Mouse (Mus musculus) midbrain, embryonic 15.5 days (tissue): ENCODE measurements around the gene Dus1l. TPM values are rescaled to one million over a fixed set of nuclear protein-coding genes. Genes with fewer than 3 reads are reported as not detected.
"Not testable (repeated sequence)": the region's sequence is repeated elsewhere in the genome, so short reads cannot be mapped to it uniquely, and the experiment has no call there.

Experiments used
- ATAC-seq: fragments of 200-750 bp; cut with Nextera tagmentation; replicated peaks from 2 replicates; pipeline ENCODE4 v1.8.0; 2017; ENCODE audit warnings: moderate TSS enrichment
- H3K27ac ChIP-seq: fragments of 300-500 bp; sonication (generic); 2 replicates; pipeline ENCODE4 v1.5.1; 2015; ENCODE audit warnings: mild to moderate bottlenecking, inconsistent platforms
- H3K27me3 ChIP-seq: fragments of 300-500 bp; sonication (generic); replicated peaks from 2 replicates; pipeline ENCODE4 v1.6.1; 2015; ENCODE audit warnings: inconsistent platforms
- H3K36me3 ChIP-seq: fragments of 300-500 bp; sonication (generic); replicated peaks from 2 replicates; pipeline ENCODE4 v1.6.1; 2015; ENCODE audit warnings: inconsistent platforms
- H3K4me1 ChIP-seq: fragments of 300-500 bp; sonication (generic); 2 replicates; pipeline ENCODE4 v1.6.1; 2015; ENCODE audit warnings: inconsistent platforms
- H3K4me2 ChIP-seq: fragments of 300-500 bp; sonication (generic); 2 replicates; pipeline ENCODE4 v1.6.1; 2015; ENCODE audit warnings: inconsistent platforms, mild to moderate bottlenecking, moderate library complexity
- H3K4me3 ChIP-seq: fragments of 300-500 bp; sonication (generic); 2 replicates; pipeline ENCODE4 v1.5.1; 2015; ENCODE audit warnings: mild to moderate bottlenecking, inconsistent platforms
- H3K9ac ChIP-seq: fragments of 300-500 bp; sonication (generic); 2 replicates; pipeline ENCODE4 v1.6.1; 2015; ENCODE audit warnings: mild to moderate bottlenecking, inconsistent platforms
- H3K9me3 ChIP-seq: fragments of 300-500 bp; sonication (generic); 2 replicates; pipeline ENCODE4 v1.6.1; 2016; ENCODE audit warnings: inconsistent platforms
- WGBS: fragments of 180-500 bp; shearing (Covaris S2); methylation state at CpG from one replicate; pipeline ENCODE4 v1.1.7; 2015; ENCODE audit warnings: mixed read lengths; 5-methylcytosine and 5-hydroxymethylcytosine counted together
- polyA plus RNA-seq: library from polyadenylated mRNA; unstranded; fragments of >200 nt; fragmentation: Nextera tagmentation; extraction: Ambion mirVana; gene quantifications from 2 replicates; pipeline ENCODE4 v1.2.1, GENCODE M21; 2015

Dus1l gene
- polyA plus RNA-seq, 1 experiment from 2014 or later: 48.5 TPM

DNA sequence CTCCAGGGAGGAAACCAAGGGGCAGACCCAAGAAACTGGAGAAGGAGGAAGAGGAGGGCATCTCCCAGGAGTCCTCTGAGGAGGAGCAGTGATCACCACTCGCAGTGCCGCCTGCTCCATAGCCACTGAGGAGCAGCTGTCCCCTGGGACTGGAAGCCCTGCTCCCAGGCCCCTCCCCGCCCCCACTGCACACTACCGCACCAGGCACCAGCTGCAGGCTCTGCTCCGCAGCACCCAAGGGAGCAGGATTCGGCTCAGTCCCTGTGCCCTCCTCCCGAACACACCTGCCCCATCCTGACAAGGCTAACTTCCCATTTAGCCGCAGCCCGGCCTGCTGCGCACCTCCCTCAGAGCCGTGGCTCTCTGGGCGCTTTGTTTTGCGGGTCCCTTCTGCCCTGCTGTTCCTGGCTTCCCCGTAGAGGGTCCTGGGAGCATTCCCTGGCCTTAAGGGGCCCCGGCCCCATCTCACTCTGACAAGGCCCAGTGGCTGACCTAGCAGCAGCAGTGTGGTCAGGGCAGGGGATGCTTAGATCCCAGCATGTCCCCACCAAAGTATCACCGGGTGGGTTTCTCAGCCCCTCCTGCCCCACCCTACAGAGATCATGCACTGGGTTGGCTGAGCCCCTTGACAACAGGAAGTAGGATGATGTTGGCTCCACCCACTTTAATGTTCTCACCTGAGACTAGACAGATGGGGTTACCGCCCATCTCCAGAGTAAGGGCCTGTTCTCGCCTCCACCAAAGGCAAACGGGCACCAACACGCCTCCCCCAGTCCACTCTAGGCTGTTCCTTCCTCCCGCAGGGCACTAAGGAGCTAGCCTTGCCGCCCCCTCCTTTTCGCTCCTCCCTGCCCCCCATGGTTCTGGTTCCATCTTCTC, 32.8 kb downstream of the Dus1l start:
- H3K4me1 ChIP-seq, H3K27ac ChIP-seq, H3K4me2 ChIP-seq, H3K9ac ChIP-seq, H3K27me3 ChIP-seq, H3K36me3 ChIP-seq, H3K9me3 ChIP-seq, H3K4me3 ChIP-seq: not testable (repeated sequence)
- WGBS: 7% methylated on average over 6 of the region's 23 CpGs
- ATAC-seq: peak; percentile 48; the same call in 1 of the 2 replicates

DNA sequence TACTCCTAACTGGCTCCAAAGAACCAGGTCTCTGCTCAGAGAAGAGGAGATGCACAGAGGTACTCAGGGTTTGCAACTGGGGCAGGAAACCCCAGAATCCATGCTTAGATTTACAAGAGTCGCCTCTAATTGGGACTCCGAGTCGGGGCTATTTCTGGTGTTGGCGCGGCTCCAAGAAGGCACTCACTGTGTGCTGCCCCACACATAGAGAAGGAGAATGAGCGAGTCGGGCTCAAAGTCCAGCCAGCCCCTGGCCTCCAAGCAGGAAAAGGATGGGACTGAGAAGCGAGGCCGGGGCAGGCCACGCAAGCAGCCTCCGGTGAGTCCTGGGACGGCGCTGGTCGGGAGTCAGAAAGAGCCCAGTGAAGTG, 33.5 kb downstream of the Dus1l start, which contains the start of gene Hmga1b:
Gene Hmga1b, plus strand, starts transcription at position 123 of the 370 bp plus-strand sequence.
- H3K36me3 ChIP-seq, ATAC-seq, H3K27ac ChIP-seq, H3K4me3 ChIP-seq, H3K4me2 ChIP-seq, H3K4me1 ChIP-seq, H3K9me3 ChIP-seq, H3K27me3 ChIP-seq, H3K9ac ChIP-seq: not testable (repeated sequence)
- 17% methylated on average over 14 of the region's 14 CpGs for WGBS

DNA sequence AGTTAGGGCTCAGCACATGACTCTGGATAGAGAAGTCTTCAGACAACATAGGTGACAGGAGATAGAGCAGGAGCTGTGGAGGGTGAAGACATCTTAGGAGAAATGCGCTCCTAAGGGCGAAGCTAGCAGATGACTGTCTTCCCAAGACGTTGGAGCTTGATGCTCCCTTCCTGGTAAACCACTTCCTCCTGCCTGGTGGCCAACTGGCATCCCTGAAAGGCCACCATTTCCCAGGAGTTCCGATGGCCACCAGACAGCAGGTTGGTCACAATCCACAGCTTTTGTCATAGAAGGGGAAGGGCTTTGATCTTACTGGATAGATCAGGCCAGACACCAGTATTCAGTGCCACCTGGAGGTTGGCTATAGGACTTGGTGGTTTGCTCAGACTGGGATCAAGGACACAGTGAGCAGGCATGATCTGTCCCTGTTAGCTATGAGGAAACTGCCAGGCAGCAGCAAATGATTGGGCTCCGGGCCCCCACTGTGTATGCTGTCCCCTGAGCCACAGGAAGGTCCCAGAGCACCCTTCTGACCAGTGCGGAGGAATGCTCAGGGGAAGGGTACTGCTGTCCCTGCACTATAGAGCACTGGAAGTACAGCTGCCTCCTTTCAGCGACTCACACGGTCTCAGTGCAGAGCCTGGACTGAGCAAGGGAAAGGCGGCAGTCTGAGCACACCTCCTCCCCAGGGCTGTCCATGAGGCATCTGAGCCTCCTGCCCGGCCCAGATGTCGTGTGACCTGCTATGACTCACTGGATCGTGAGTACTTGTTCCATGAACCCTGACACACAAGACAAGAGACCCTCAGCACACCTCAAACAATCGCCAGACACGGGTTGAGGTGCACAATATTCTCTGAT, 34.2 kb downstream of the Dus1l start:
- Histone ChIP-seq H3K27ac (no peak overlapping the region), H3K9me3 (no peaks in the 10 kb centered on the region), H3K4me3 (no peak overlapping the region), H3K4me1 (no peaks in the 10 kb centered on the region), H3K4me2 (no peak overlapping the region), H3K27me3 (no peaks in the 10 kb centered on the region; the same call in 1 of the 2 replicates), H3K9ac (no peak overlapping the region), H3K36me3 (no peaks in the 10 kb centered on the region)
- no peak for ATAC-seq
- 70% methylated on average over 14 of the region's 14 CpGs for WGBS

DNA sequence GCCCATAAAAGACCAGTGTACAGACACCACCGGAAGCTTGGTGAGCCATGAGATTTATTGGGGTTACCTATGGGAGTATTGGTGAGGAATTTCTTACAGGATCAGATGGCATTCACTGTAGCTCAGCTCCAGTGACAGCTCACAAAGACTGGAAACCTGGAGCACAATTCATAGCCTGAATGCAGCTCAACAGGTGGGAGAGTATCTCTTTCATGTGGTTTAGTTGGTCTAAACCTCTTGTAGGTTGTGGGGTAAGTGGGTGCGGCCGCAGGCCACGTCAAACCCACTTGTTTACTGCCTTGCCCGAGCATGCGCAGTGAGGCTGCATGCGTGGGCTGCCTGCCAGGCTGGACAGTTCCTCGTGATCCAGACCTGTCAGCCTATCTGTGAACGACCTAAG, 36.0 kb downstream of the Dus1l start:
- no peaks in the 10 kb centered on the region for H3K9me3 ChIP-seq
- ATAC-seq: no peak
- no peak overlapping the region for H3K9ac ChIP-seq
- no peak overlapping the region for H3K27ac ChIP-seq
- no peak overlapping the region for H3K4me3 ChIP-seq
- 94% methylated on average over 9 of the region's 9 CpGs for WGBS
- no peak overlapping the region for H3K4me2 ChIP-seq
- H3K27me3 ChIP-seq: no peaks in the 10 kb centered on the region; the same call in 1 of the 2 replicates
- H3K36me3 ChIP-seq: no peaks in the 10 kb centered on the region
- no peaks in the 10 kb centered on the region for H3K4me1 ChIP-seq

DNA sequence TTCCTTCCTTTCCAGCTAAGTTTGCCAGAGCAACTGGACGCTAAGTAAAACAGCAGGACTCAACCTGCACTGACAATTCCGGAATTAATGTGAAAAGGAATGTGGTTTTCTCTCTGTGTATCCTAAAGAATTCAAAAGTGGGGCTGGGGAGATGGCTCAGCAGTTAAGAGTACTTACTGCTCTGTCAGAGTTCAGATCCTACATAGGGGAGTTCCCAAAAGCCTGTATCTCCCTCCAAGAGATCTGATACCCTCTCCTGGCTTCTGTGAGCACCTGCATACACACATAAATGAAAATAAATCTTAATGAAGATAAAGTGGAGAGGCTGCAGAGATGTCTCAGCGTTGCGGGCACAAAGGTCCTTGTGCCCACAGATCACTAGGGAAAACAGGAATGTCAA, 44.6 kb downstream of the Dus1l start:
- no peaks in the 10 kb centered on the region for H3K9me3 ChIP-seq
- no peaks in the 10 kb centered on the region for H3K36me3 ChIP-seq
- H3K4me2 ChIP-seq: no peak overlapping the region
- no peak overlapping the region for H3K27ac ChIP-seq
- H3K4me3 ChIP-seq: no peak overlapping the region
- H3K4me1 ChIP-seq: no peaks in the 10 kb centered on the region
- no peak overlapping the region for H3K9ac ChIP-seq
- ATAC-seq: no peak
- WGBS: 73% methylated on average over 4 of the region's 4 CpGs
- no peaks in the 10 kb centered on the region for H3K27me3 ChIP-seq

DNA sequence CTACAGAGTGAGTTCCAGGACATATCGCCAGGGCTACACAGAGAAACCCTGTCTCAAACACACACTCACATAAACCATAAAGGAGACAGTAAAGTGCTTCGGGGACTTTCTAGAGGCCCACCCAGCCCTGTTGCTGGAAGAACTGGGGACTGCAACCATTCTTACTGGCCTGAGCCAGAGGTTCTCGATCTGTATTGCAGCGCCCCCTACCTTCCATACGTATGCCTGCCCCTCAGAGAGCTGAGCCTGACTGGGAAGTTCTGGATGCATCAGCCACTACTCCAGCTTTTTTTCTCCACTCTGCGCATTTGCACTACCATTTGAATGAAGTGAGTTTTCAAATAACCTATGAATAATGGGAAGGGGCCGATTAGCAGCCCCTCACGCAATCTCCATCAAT, 46.8 kb downstream of the Dus1l start:
- H3K27me3 ChIP-seq: no peaks in the 10 kb centered on the region
- no peak for ATAC-seq
- WGBS: 60% methylated on average over 8 of the region's 8 CpGs
- H3K4me3 ChIP-seq: no peak overlapping the region
- no peaks in the 10 kb centered on the region for H3K4me1 ChIP-seq
- no peak overlapping the region for H3K27ac ChIP-seq
- H3K9me3 ChIP-seq: no peaks in the 10 kb centered on the region
- no peaks in the 10 kb centered on the region for H3K36me3 ChIP-seq
- no peak overlapping the region for H3K4me2 ChIP-seq
- no peak overlapping the region for H3K9ac ChIP-seq

DNA sequence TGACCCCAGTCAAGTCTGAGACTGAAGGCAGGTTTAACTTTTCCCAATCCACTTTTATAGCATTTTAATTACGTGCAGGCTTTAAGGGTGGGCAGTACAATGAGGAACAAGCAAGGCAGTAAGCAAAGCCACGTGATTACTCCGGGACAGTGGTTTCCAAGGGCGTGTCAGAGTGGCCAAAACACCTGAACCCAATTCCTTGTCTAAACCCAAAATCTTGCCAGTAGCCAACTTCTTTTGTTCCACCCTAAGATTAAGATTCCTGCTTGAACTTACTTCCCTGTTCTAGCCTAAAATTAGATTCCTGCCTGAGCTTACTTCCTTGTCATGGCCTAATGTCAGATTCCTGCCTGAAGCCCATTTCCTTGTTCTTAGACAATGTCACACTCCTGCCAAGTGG, 48.2 kb downstream of the Dus1l start:
- WGBS: 80% methylated on average over 4 of the region's 4 CpGs
- H3K4me1 ChIP-seq: no peaks in the 10 kb centered on the region

DNA sequence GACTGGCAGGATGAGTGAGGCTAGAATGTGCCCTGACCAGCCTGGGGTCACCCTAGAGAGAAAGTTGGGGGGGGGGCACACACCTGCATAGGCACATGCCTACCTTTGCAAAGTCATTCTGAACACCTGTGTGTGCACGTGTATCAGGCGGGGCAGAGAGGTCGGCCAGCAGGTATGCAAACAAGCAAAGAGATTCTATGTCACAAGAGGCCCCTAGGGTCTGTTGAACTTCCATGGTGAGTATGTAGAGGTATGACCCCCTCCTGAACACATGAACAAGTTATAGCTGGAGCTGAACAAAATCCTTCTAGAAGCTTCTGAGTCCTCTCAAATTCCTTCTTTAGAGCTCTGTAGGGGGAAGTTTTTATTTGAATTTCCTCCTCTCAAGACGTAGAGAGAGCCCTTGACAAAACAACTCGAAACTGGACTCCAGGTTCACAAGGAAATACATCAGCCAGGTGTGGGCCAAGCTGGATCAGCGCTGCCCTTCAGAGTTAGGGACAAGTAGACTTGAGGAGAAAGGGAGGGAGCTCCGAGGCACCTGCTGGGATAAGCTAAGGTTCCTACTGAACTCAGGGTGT, 52.0 kb downstream of the Dus1l start:
- ATAC-seq: no peak
- no peak overlapping the region for H3K27ac ChIP-seq
- WGBS: 74% methylated on average over 7 of the region's 7 CpGs

More for the DNA sequence above, 48.2 kb downstream of the Dus1l start:
- H3K4me2 ChIP-seq: no peak overlapping the region
- no peaks in the 10 kb centered on the region for H3K27me3 ChIP-seq
- H3K27ac ChIP-seq: no peak overlapping the region
- ATAC-seq: no peak
- no peaks in the 10 kb centered on the region for H3K9me3 ChIP-seq
- H3K4me3 ChIP-seq: no peak overlapping the region
- no peaks in the 10 kb centered on the region for H3K36me3 ChIP-seq
- no peak overlapping the region for H3K9ac ChIP-seq

DNA sequence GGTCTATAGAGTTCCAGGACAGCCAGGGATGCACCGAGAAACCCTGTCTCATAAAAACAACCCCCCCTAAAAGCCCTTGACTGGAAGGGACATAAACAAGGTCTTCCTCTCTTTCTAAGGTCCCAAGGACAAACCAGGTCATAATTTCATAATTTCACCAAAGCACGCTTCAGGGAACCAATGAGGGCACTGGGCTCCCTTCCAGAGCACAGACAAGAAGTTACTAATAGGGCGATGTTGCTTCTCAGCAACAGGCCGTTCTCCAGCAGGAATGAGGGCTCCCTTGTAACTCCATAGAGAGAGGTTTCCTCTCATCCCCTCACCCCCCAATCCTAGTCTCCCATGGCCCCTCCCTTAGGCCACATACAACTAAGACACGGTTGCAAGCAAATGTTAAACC, 55.2 kb downstream of the Dus1l start:
- Histone ChIP-seq H3K4me1 (no peaks in the 10 kb centered on the region), H3K4me3 (no peak overlapping the region), H3K27me3 (no peaks in the 10 kb centered on the region), H3K9me3 (no peaks in the 10 kb centered on the region), H3K4me2 (no peak overlapping the region), H3K36me3 (no peaks in the 10 kb centered on the region), H3K27ac (no peak overlapping the region), H3K9ac (no peak overlapping the region)
- WGBS: 93% methylated on average over 5 of the region's 5 CpGs
- ATAC-seq: no peak

More for the DNA sequence above, 52.0 kb downstream of the Dus1l start:
- no peaks in the 10 kb centered on the region for H3K27me3 ChIP-seq
- H3K4me3 ChIP-seq: no peak overlapping the region
- no peaks in the 10 kb centered on the region for H3K36me3 ChIP-seq
- no peaks in the 10 kb centered on the region for H3K9me3 ChIP-seq
- no peaks in the 10 kb centered on the region for H3K4me1 ChIP-seq
- H3K4me2 ChIP-seq: no peak overlapping the region
- H3K9ac ChIP-seq: no peak overlapping the region

Other genes with a start within 250 kb of the Dus1l start
- 249 and 264 TPM in 2 replicates for gene Mcrip1, start 246.7 kb downstream of the Dus1l start, polyA plus RNA-seq
- gene Ppp1r27, start 245.3 kb downstream of the Dus1l start, polyA plus RNA-seq: not detected in 2 replicates
- gene P4hb, start 223.2 kb downstream of the Dus1l start, polyA plus RNA-seq: 256 and 259 TPM in 2 replicates
- 458 and 487 TPM in 2 replicates for gene Arhgdia, start 214.8 kb downstream of the Dus1l start, polyA plus RNA-seq
- gene Alyref, start 198.0 kb downstream of the Dus1l start, polyA plus RNA-seq: 225 and 233 TPM in 2 replicates
- gene Anapc11, start 198.0 kb downstream of the Dus1l start, polyA plus RNA-seq: 200 and 205 TPM in 2 replicates
- 0.59 and 1.3 TPM in 2 replicates for gene Npb, start 187.9 kb downstream of the Dus1l start, polyA plus RNA-seq
- gene Pcyt2, start 178.5 kb downstream of the Dus1l start, polyA plus RNA-seq: 222 and 233 TPM in 2 replicates
- 45.8 and 48.2 TPM in 2 replicates for gene Sirt7, start 171.2 kb downstream of the Dus1l start, polyA plus RNA-seq
- 42.0 and 45.2 TPM in 2 replicates for gene Mafg, start 162.8 kb downstream of the Dus1l start, polyA plus RNA-seq
- gene Pycr1, start 152.6 kb downstream of the Dus1l start, polyA plus RNA-seq: 18.2 and 21.2 TPM in 2 replicates
- gene Myadml2, start 148.2 kb downstream of the Dus1l start, polyA plus RNA-seq: 0.90 and 1.2 TPM in 2 replicates
- 1.4 and 1.8 TPM in 2 replicates for gene Notum, start 135.2 kb downstream of the Dus1l start, polyA plus RNA-seq
- gene Aspscr1, start 123.4 kb downstream of the Dus1l start, polyA plus RNA-seq: 149 and 158 TPM in 2 replicates
- 95.6 and 99.7 TPM in 2 replicates for gene Cenpx, start 82.7 kb downstream of the Dus1l start, polyA plus RNA-seq
- gene Lrrc45, start 82.5 kb downstream of the Dus1l start, polyA plus RNA-seq: 82.6 and 89.9 TPM in 2 replicates
- 560 and 572 TPM in 2 replicates for gene Rac3, start 74.9 kb downstream of the Dus1l start, polyA plus RNA-seq
- gene Dcxr, start 69.1 kb downstream of the Dus1l start, polyA plus RNA-seq: 6.8 and 7.9 TPM in 2 replicates
- gene Cbr2, start 64.3 kb downstream of the Dus1l start, polyA plus RNA-seq: 1.2 and 2.2 TPM in 2 replicates
- 1.7 and 2.9 TPM in 2 replicates for gene Hmga1b, start 33.6 kb downstream of the Dus1l start, polyA plus RNA-seq
- 137 and 138 TPM in 2 replicates for gene Rfng, start 12.2 kb downstream of the Dus1l start, polyA plus RNA-seq
- 296 and 300 TPM in 2 replicates for gene Gps1, start 12.1 kb downstream of the Dus1l start, polyA plus RNA-seq
- 102 and 107 TPM in 2 replicates for gene Fasn, start 28.1 kb upstream of the Dus1l start, polyA plus RNA-seq
- gene Ccdc57, start 136.5 kb upstream of the Dus1l start, polyA plus RNA-seq: 7.4 and 8.2 TPM in 2 replicates
- gene Slc16a3, start 152.1 kb upstream of the Dus1l start, polyA plus RNA-seq: 8.4 and 10.4 TPM in 2 replicates
- gene Csnk1d, start 194.9 kb upstream of the Dus1l start, polyA plus RNA-seq: 173 and 176 TPM in 2 replicates
- gene Cd7, start 243.0 kb upstream of the Dus1l start, polyA plus RNA-seq: not detected in 2 replicates